Mouse (Mus musculus) CD4-positive helper T cell, adult 2 months (primary cell): ENCODE results near the gene Rad23b.
"Not testable (repeated sequence)": the region's sequence is repeated elsewhere in the genome, so short reads cannot be mapped to it uniquely, and the experiment has no call there.

ENCODE experiments used
- DNase-seq: peaks from one replicate; pipeline ENCODE4 v3.0.0-alpha.2; 2012; ENCODE audit warnings: low read depth, missing footprints, low spot score

Rad23b gene

GRCm38 (mm10) chr4:55355845-55356244 lies 6.0 kb downstream of the Rad23b start:
- no peak for DNase-seq

- no peak for DNase-seq
Observed at GRCm38 (mm10) chr4:55356726-55357125, 6.9 kb downstream of the Rad23b start.

GRCm38 (mm10) chr4:55363866-55364265 lies 14.0 kb downstream of the Rad23b start:
- DNase-seq: no peak

DNA sequence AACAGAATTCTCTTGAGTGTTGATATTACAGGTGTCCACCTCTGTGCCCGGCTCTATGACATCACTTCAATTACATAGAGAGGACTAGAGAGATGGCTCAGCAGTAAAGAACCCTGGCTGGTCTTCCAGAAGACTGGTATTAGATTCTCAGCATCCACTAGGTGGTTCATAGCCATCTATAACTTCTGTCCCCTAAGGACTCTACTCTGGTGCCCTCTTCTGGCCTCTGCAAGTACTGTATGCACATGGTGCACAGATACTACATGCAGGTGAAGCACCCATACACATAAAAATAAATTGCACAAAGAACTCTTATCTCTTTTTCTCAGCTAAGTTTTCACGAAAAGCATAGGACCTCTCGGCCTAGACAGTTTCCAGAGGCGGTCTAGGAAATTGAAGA lies 14.5 kb downstream of the Rad23b start:
- peak; percentile 50 for DNase-seq

GRCm38 (mm10) chr4:55366014-55366413 lies 16.2 kb downstream of the Rad23b start:
- DNase-seq: no peak

GRCm38 (mm10) chr4:55370127-55370526 lies 20.3 kb downstream of the Rad23b start:
- DNase-seq: no peak

DNA sequence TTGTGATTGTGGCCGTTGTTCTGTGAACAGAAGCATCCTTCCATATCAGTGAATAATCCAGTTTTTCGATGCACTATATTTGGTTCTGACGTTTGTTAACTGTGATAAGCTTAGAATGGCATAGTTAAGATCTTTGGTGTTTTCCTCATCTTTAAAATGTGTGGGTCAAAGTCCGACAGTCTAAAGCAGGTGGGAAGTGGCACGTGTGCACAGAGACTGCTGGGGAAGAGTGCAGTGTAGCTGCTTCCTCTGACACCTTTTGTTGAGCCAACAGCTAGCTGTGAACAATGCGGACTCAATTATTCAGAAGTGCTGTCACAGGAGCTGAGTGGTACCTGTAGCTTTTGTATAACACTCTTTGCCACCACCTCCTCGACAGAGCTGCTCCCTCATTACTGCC lies 21.5 kb downstream of the Rad23b start:
- no peak for DNase-seq

- DNase-seq: no peak
Observed at GRCm38 (mm10) chr4:55382350-55382749, 32.5 kb downstream of the Rad23b start.

- DNase-seq: no peak
Observed at GRCm38 (mm10) chr4:55386768-55387167, 36.9 kb downstream of the Rad23b start.

DNA sequence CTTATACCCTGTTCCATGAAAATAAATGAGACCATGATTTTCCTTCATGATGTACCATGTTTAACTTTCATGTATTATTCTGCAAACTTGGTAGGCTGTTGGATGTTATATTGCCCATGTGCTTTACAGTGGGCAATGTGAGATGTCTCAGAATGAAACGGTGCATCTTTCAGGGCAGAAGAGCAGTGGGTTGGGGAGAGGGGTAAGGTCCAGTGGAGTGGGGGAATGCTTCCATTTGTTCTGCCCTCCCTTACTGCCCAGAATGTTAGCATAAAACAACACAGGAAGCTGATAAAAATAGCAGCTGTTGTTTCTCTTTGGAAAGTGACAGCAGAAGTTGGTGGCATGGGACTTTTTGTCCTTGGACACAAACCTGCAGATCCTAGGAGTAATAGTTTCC lies 41.6 kb downstream of the Rad23b start:
- no peak for DNase-seq

- no peak for DNase-seq
Observed at GRCm38 (mm10) chr4:55392445-55392844, 42.6 kb downstream of the Rad23b start.

DNA sequence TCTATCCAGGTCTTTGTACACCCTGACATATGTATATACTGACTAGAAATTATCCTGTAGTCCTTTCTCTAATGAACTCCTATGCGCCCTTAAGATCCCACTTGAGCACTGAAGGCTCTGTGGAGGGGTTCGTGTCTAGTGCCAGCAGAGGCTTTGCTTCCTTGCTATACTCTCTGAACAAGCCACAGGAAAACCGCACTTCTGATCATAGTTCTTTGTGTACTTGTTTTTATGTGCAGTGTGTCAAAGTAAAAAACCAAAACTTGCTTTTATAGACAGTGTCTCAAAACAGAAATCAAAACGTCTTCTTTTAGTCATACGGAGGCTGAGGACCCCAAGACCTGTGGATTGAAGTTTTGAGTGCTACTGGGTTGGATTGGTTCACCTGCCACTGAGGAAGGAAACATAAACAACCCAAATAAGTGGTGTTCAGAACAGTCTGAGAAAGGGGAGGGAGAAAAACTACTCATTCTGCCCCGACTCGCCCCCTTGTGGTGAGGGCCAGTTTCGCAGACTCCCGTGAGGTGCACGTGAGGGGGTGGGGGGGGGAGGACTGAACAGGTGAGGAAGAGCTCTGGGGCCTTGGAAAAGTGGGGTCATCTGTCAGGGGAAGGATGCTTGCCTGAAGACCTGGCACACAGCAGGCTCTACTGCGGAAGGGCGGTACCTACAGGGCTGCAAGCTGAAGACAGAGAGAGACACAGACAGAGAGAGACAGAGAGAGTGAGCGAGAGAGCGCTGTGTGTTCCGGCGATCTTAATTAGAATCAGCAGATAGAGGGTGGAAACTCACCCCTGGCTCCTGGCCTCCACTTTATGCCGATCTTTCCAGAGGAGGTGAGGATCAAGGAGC lies 48.3 kb downstream of the Rad23b start:
- peak; percentile 85 for DNase-seq

DNA sequence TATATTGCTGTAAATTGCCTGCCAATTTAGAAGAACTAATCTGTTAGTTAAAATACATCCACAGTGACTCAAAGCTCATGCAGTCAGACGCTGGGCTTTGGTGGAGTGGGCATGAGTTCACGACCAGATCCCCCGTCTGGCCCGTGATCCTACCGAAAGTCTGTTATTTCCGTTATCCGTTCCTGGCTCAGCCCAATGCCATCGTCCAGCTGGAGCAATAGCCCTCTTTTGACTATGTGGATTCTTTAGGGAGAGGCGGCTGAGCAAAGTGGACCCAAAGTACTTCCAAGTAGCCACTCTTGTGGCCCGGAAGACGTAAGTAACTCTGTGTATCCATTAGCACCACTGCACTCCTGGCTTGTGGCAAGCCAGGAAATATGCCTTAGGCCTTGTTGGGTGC lies 49.1 kb downstream of the Rad23b start:
- no peak for DNase-seq

GRCm38 (mm10) chr4:55405329-55405728 lies 55.5 kb downstream of the Rad23b start:
- no peak for DNase-seq

DNA sequence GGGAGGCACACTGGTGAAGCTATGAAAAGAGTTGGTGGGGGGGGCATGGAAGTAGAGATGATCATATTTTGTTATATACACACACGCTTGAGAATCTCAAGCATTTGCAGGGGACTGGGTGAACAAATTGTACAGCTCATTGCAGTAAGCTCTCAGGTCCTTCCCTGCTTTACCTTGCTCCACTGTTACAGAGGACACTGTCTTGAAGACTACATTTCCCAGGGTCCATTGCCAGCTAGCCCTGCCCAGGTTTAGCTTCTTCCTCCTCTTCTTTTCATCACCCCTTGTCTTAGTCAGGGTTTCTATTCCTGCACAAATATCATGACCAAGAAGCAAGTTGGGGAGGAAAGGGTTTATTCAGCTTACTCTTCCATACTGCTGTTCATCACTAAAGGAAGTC lies 56.7 kb downstream of the Rad23b start:
- DNase-seq: no peak

DNA sequence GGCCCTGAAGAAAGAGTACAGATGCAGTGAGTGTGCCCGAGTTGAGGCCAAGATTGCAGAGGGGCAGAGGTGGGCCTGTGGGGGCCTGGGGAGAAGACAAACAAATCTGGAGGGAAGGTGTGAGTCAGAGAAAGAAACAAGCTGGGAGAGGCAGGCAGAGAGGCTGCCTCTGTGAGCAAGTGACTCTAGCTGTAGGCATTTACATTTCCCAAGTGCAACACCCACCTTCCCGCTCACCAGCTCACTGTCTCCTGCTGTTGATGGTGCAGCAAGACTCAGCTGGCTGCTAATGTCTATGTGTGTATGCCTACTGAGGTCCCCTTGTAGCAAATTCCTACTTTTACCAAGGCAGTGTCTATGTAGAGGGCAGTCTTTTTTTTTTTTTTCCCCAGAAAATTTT lies 58.2 kb downstream of the Rad23b start:
- DNase-seq: no peak

DNA sequence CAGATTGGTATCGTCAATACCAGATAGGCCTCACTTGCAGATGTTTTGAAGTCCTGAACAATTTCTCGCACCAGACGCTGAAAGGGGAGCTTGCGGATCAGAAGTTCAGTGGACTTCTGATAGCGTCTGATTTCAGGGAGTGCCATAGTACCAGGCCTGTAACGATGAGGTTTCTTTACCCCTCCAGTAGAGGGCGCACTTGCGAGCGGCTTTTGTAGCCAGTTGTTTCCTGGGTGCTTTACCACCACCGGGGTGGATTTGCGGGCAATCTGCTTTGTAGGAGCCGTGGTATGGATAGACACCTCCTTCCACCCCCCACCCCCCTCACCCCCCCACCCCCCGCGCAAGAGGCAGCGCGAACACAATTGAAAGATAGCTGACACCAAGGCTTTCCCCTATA lies 59.2 kb downstream of the Rad23b start:
- DNase-seq: no peak

- not testable (repeated sequence) for DNase-seq
Observed at GRCm38 (mm10) chr4:55409578-55410224, 59.9 kb downstream of the Rad23b start.

- no peak for DNase-seq
Observed at GRCm38 (mm10) chr4:55415864-55416263, 66.0 kb downstream of the Rad23b start.

DNA sequence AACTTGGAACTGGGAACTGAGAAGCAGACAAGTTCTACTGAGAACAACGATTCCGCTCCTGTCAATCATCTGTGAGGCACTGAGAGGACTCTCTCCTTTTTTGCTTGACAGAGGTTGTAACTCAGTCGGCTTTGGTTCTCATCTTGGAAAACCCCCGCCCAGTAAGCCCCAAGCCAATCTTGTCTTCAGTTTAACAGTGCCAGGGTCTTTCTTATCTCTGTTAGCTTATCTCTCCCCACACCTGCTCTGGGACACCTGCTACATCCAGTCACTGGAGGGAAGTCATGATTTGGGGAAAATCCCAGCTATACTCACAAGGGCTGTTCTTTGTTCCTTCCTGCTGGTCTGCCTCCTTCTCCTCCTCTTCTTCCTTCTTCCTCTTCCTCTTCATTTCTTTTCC lies 76.4 kb downstream of the Rad23b start:
- no peak for DNase-seq
